Mouse (Mus musculus): ENCODE data around the gene Uhrf1. TPM values are rescaled to one million over a fixed set of nuclear protein-coding genes. Genes with fewer than 3 reads are reported as not detected.

Gene Uhrf1
- polyA plus RNA-seq, 1 experiment = 18.4 TPM

GRCm38 (mm10) chr17:56275842-56276480 is 27.2 kb upstream of the Uhrf1 start:
- Histone ChIP-seq H3K4me2 (ENCODE audit: low read depth) (peak overlapping the region; percentile 86), H3K36me3 (ENCODE audit: control insufficient read depth, insufficient read depth) (no peaks in the 10 kb centered on the region), H3ac (ENCODE audit: control insufficient read depth, insufficient read length) (peak overlapping the region; percentile 31), H3K4me3 (peak overlapping the region; percentile 61), H3K79me2 (ENCODE audit: control insufficient read depth, insufficient read depth) (peaks cover 9% of the 10 kb centered on the region), H3K27me3 (ENCODE audit: control insufficient read depth, insufficient read depth, insufficient read length) (no peaks in the 10 kb centered on the region)
- TF ChIP-seq TCF3 (IDR thresholded peaks at IDR 0.05; ENCODE audit: insufficient read length, low read depth) (no peak), MYOD1 (IDR thresholded peaks at IDR 0.05; ENCODE audit: control insufficient read depth in 1 of 3, insufficient read length in 2 of 3, low read depth in 2 of 3) (no peak), E2F4 (IDR thresholded peaks at IDR 0.05; ENCODE audit: insufficient read depth) (no peak)

- Histone ChIP-seq H3K4me3 (peak within 1 kb of the TSS; percentile 61), H3ac (ENCODE audit: control insufficient read depth, insufficient read length) (peak within 1 kb of the TSS; percentile 31), H3K4me2 (ENCODE audit: low read depth) (peak within 1 kb of the TSS; percentile 86), H3K36me3 (ENCODE audit: control insufficient read depth, insufficient read depth) (no peaks in the 10 kb centered on the region), H3K79me2 (ENCODE audit: control insufficient read depth, insufficient read depth) (peaks cover 9% of the 10 kb centered on the region), H3K27me3 (ENCODE audit: control insufficient read depth, insufficient read depth, insufficient read length) (no peaks in the 10 kb centered on the region)
- no peak for TF ChIP-seq REST (IDR thresholded peaks at IDR 0.05; ENCODE audit: insufficient read depth, insufficient read length)
- no peak for TF ChIP-seq MYOG (IDR thresholded peaks at IDR 0.05; ENCODE audit: control insufficient read depth in 1 of 3, insufficient read depth in 1 of 3, insufficient read length in 2 of 3, low read depth in 2 of 3)
- TF ChIP-seq USF1 (IDR thresholded peaks at IDR 0.05; ENCODE audit: low read depth) = peak; percentile 58
- TF ChIP-seq POLR2AphosphoS2 (IDR thresholded peaks at IDR 0.05; ENCODE audit: insufficient read length, low read depth) = peak; percentile 56
- TF ChIP-seq MYOD1 (IDR thresholded peaks at IDR 0.05; ENCODE audit: control insufficient read depth in 1 of 3, insufficient read length in 2 of 3, low read depth in 2 of 3) = no peak
- TF ChIP-seq TCF3 (IDR thresholded peaks at IDR 0.05; ENCODE audit: insufficient read length, low read depth) = no peak
- peak; percentile 82 for TF ChIP-seq MAX (IDR thresholded peaks at IDR 0.05; ENCODE audit: low read depth)
- no peak for TF ChIP-seq TCF12 (IDR thresholded peaks at IDR 0.05; ENCODE audit: insufficient read depth, poor library complexity, severe bottlenecking)
- TF ChIP-seq POLR2A (IDR thresholded peaks at IDR 0.05; ENCODE audit: insufficient read length, low read depth) = peak; percentile 45
- TF ChIP-seq CEBPB (IDR thresholded peaks at IDR 0.05; ENCODE audit: insufficient read depth, poor library complexity, severe bottlenecking) = no peak
- no peak for TF ChIP-seq SRF (IDR thresholded peaks at IDR 0.05; ENCODE audit: control insufficient read depth, insufficient read length, low read depth)
- TF ChIP-seq E2F4 (IDR thresholded peaks at IDR 0.05; ENCODE audit: insufficient read depth) = no peak
These were observed 26.2 kb upstream of the Uhrf1 start, which contains the start of gene Ticam1 for GRCm38 (mm10) chr17:56276643-56277566. Gene Ticam1 (minus strand): TSS chr17:56276786.

GRCm38 (mm10) chr17:56277567-56277893 is 25.6 kb upstream of the Uhrf1 start:
- Histone ChIP-seq H3K4me2 (ENCODE audit: low read depth) (peak overlapping the region; percentile 85), H3ac (ENCODE audit: control insufficient read depth, insufficient read length) (no peak overlapping the region), H3K79me2 (ENCODE audit: control insufficient read depth, insufficient read depth) (peaks cover 9% of the 10 kb centered on the region), H3K4me3 (peak overlapping the region; percentile 61), H3K27me3 (ENCODE audit: control insufficient read depth, insufficient read depth, insufficient read length) (no peaks in the 10 kb centered on the region), H3K36me3 (ENCODE audit: control insufficient read depth, insufficient read depth) (no peaks in the 10 kb centered on the region)
- TF ChIP-seq POLR2AphosphoS2 (IDR thresholded peaks at IDR 0.05; ENCODE audit: insufficient read length, low read depth) (no peak), USF1 (IDR thresholded peaks at IDR 0.05; ENCODE audit: low read depth) (no peak), TCF3 (IDR thresholded peaks at IDR 0.05; ENCODE audit: insufficient read length, low read depth) (no peak), MAX (IDR thresholded peaks at IDR 0.05; ENCODE audit: low read depth) (no peak), MYOD1 (IDR thresholded peaks at IDR 0.05; ENCODE audit: control insufficient read depth in 1 of 3, insufficient read length in 2 of 3, low read depth in 2 of 3) (no peak), E2F4 (IDR thresholded peaks at IDR 0.05; ENCODE audit: insufficient read depth) (no peak), POLR2A (IDR thresholded peaks at IDR 0.05; ENCODE audit: insufficient read length, low read depth) (no peak)

GRCm38 (mm10) chr17:56278340-56278739 is 24.8 kb upstream of the Uhrf1 start:
- Histone ChIP-seq H3K4me2 (ENCODE audit: low read depth) (no peak overlapping the region), H3K79me2 (ENCODE audit: control insufficient read depth, insufficient read depth) (peaks cover 9% of the 10 kb centered on the region), H3K4me3 (no peak overlapping the region), H3ac (ENCODE audit: control insufficient read depth, insufficient read length) (no peak overlapping the region), H3K27me3 (ENCODE audit: control insufficient read depth, insufficient read depth, insufficient read length) (no peaks in the 10 kb centered on the region), H3K36me3 (ENCODE audit: control insufficient read depth, insufficient read depth) (no peaks in the 10 kb centered on the region)
- TF ChIP-seq TCF3 (IDR thresholded peaks at IDR 0.05; ENCODE audit: insufficient read length, low read depth) (no peak), E2F4 (IDR thresholded peaks at IDR 0.05; ENCODE audit: insufficient read depth) (no peak), POLR2AphosphoS2 (IDR thresholded peaks at IDR 0.05; ENCODE audit: insufficient read length, low read depth) (no peak), USF1 (IDR thresholded peaks at IDR 0.05; ENCODE audit: low read depth) (no peak), TCF12 (IDR thresholded peaks at IDR 0.05; ENCODE audit: insufficient read depth, poor library complexity, severe bottlenecking) (no peak), MYOG (IDR thresholded peaks at IDR 0.05; ENCODE audit: control insufficient read depth in 1 of 3, insufficient read depth in 1 of 3, insufficient read length in 2 of 3, low read depth in 2 of 3) (no peak), CEBPB (IDR thresholded peaks at IDR 0.05; ENCODE audit: insufficient read depth, poor library complexity, severe bottlenecking) (no peak), POLR2A (IDR thresholded peaks at IDR 0.05; ENCODE audit: insufficient read length, low read depth) (no peak), MAX (IDR thresholded peaks at IDR 0.05; ENCODE audit: low read depth) (no peak), MYOD1 (IDR thresholded peaks at IDR 0.05; ENCODE audit: control insufficient read depth in 1 of 3, insufficient read length in 2 of 3, low read depth in 2 of 3) (no peak), REST (IDR thresholded peaks at IDR 0.05; ENCODE audit: insufficient read depth, insufficient read length) (no peak), SRF (IDR thresholded peaks at IDR 0.05; ENCODE audit: control insufficient read depth, insufficient read length, low read depth) (no peak)
